Mouse (Mus musculus): Measurements from ENCODE around the gene Nfe2.
A peak's percentile ranks its signal among the peaks of the same experiment; 100 is the strongest.

Gene Nfe2

DNA sequence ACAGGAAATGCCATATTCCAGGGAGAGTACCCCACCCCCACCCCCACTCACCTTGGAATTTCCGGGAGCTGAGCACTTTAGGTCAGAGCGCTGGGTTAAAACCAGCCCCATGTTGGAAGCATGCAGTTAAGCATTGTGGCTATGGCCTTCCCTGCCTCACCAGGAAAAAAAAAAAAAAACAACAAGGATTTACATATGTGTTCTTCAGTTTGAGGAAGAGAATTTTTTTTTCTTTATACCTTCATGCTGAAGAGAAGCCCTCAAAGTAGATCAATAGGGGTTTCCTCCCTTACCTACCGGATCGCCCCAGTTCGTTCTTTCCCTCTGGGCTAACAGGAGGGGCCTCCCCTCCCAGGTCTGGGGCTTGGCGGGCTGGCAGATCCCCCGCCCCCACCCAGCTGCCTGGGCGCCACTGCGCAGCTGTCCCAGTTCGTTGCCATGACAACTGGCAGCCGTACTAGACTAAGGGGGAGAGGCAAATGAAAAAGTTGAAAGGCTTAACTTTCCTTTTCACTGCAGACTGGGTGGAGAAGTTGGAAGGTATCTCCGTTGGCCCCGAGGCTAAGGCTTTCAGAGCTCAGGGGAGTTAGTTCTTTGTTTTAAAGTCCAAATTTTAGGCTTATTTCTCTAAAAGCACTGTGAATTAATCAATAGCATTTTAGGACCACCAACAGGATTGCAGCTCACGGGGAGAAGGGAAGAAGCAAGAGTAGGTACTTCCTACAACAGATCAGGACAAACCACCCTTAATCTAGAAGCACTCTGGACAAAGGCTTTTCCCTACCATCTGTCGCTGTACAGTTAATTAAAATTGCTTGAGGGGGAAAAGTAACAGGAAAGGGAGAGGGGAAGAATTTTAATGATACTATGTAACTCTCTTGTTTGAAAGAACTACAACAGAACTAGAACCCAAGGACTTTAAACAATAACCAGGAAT lies 43.0 kb downstream of the Nfe2 start:
- DNase-seq (ENCODE audit: low read depth): peak; percentile 96

DNA sequence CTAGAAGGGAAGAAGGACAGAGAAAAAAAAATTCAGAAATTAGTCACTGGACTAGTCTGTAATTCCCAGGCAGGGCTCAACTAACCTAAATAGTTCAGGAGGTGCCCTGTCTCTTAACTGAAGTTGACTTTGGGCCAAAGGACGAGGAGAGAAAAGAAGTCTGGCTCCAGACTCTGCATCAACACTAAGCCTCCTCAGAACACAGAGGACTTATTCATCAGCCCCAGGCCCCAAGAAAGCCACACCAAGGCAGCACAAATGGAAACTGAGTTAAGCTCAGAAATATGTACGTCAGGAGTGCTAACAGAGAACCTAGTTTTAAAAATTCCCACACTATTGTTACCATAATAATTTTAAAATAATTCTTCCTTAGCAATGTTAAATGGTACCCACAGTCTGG lies 44.1 kb downstream of the Nfe2 start:
- DNase-seq (ENCODE audit: low read depth): peak; percentile 54

- DNase-seq (ENCODE audit: low read depth): peak; percentile 72
Measured at GRCm38 (mm10) chr15:103205156-103205555, 53.0 kb downstream of the Nfe2 start.

DNA sequence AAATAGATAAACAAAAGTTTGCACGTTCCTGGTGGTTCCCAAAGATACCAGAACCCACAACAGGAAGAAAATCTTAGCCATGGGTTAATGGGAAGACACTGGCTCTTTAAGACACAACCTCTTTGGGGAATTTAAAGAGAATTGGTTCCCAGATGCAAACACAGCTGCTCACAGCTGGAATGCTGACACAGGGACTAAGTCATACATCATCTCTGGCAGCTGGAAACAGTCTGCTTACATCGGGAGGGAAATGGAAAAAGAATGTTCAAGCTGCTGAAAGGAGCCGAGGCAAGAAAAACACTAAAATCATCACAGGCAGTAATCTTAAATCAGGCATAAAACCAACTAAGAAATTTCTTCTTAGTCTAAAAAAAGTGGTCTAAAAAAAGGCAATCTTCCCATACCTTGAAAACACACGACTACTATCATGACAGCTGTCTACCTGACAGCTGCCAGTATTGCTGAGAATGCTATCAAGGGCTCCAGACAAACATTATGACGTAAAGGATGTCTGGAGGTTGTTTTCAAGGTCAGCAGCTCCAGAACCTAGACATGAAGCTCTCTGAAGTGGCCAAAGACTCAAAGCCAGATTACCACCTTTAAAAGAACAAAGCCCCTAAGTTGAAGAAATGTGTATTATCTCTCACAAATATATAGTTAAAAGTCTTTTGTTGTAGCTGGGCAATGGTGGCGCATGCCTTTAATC lies 56.0 kb downstream of the Nfe2 start:
- peak; percentile 80 for DNase-seq (ENCODE audit: low read depth)

Data from NIH3T3 (cell line).